Mouse (Mus musculus): ENCODE measurements around the gene Cttnbp2nl.

Cttnbp2nl gene

GRCm38 (mm10) chr3:105052937-105053697, at the start of gene Cttnbp2nl:
Cttnbp2nl (minus strand) TSS chr3:105053146.
- peak; percentile 98 for DNase-seq

- no peak for DNase-seq
Measured at GRCm38 (mm10) chr3:105100270-105100589, 47.3 kb upstream of the Cttnbp2nl start.

- DNase-seq: no peak
Measured at GRCm38 (mm10) chr3:105099526-105100269, 46.8 kb upstream of the Cttnbp2nl start.

- no peak for DNase-seq
Measured at GRCm38 (mm10) chr3:105097581-105097980, 44.6 kb upstream of the Cttnbp2nl start.

GRCm38 (mm10) chr3:105095026-105095425, 42.1 kb upstream of the Cttnbp2nl start:
- no peak for DNase-seq

GRCm38 (mm10) chr3:105094448-105094847, 41.5 kb upstream of the Cttnbp2nl start:
- DNase-seq: peak; percentile 28

GRCm38 (mm10) chr3:105092721-105093505, 40.0 kb upstream of the Cttnbp2nl start:
- DNase-seq: no peak

- DNase-seq: peak; percentile 29
Measured at GRCm38 (mm10) chr3:105090981-105091380, 38.0 kb upstream of the Cttnbp2nl start.

- DNase-seq: no peak
Measured at GRCm38 (mm10) chr3:105090147-105090546, 37.2 kb upstream of the Cttnbp2nl start.

- no peak for DNase-seq
Measured at GRCm38 (mm10) chr3:105088638-105089037, 35.7 kb upstream of the Cttnbp2nl start.

GRCm38 (mm10) chr3:105087344-105087743, 34.4 kb upstream of the Cttnbp2nl start:
- DNase-seq: no peak

GRCm38 (mm10) chr3:105078231-105078826, 25.4 kb upstream of the Cttnbp2nl start:
- peak; percentile 69 for DNase-seq

- no peak for DNase-seq
Measured at GRCm38 (mm10) chr3:105075796-105076195, 22.9 kb upstream of the Cttnbp2nl start.

- DNase-seq: no peak
Measured at GRCm38 (mm10) chr3:105072536-105072935, 19.6 kb upstream of the Cttnbp2nl start.

- DNase-seq: no peak
Measured at GRCm38 (mm10) chr3:105071251-105071650, 18.3 kb upstream of the Cttnbp2nl start.

- no peak for DNase-seq
Measured at GRCm38 (mm10) chr3:105070553-105070952, 17.6 kb upstream of the Cttnbp2nl start.

GRCm38 (mm10) chr3:105066544-105066943, 13.6 kb upstream of the Cttnbp2nl start, which contains the start of gene 4930564D02Rik:
4930564D02Rik (plus strand) TSS chr3:105066844.
- no peak for DNase-seq

- DNase-seq: no peak
Measured at GRCm38 (mm10) chr3:105062676-105063075, 9.7 kb upstream of the Cttnbp2nl start.

GRCm38 (mm10) chr3:105061991-105062390, 9.0 kb upstream of the Cttnbp2nl start:
- no peak for DNase-seq

GRCm38 (mm10) chr3:105061496-105061895, 8.6 kb upstream of the Cttnbp2nl start:
- no peak for DNase-seq

- DNase-seq: no peak
Measured at GRCm38 (mm10) chr3:105060992-105061391, 8.0 kb upstream of the Cttnbp2nl start.

GRCm38 (mm10) chr3:105059911-105060310, 7.0 kb upstream of the Cttnbp2nl start:
- no peak for DNase-seq
